Mouse (Mus musculus) liver, adult 2 months (tissue): ENCODE measurements around the gene Klhdc8b. TPM values are rescaled to one million over a fixed set of nuclear protein-coding genes. Genes with fewer than 3 reads are reported as not detected.

Experiments used
- DNase-seq: peaks from one replicate; pipeline ENCODE4 v3.0.0-alpha.2; 2011; ENCODE audit warnings: low read depth, low spot score; ENCODE audit errors: extremely low read depth
- H3K27ac ChIP-seq: fragments of 200-500 bp; replicated peaks from 2 replicates; pipeline ENCODE4 v1.5.1; 2012; ENCODE audit warnings: low read depth, mild to moderate bottlenecking, control low read depth, inconsistent platforms, low read length; ENCODE audit not compliant: insufficient read depth
- H3K27me3 ChIP-seq: fragments of 200-500 bp; 2 replicates; pipeline ENCODE4 v1.6.1; 2012; ENCODE audit warnings: mild to moderate bottlenecking, moderate library complexity, low read length, inconsistent platforms; ENCODE audit not compliant: control insufficient read depth, insufficient read depth
- H3K36me3 ChIP-seq: fragments of 200-500 bp; 2 replicates; pipeline ENCODE4 v1.6.1; 2012; ENCODE audit warnings: low read length, inconsistent platforms; ENCODE audit not compliant: control insufficient read depth, insufficient read depth
- H3K4me1 ChIP-seq: fragments of 200-500 bp; 2 replicates; pipeline ENCODE4 v1.6.1; 2011; ENCODE audit warnings: low read length; ENCODE audit not compliant: control insufficient read depth, insufficient read depth
- H3K4me3 ChIP-seq: fragments of 200-500 bp; 2 replicates; pipeline ENCODE4 v1.5.1; 2011; ENCODE audit warnings: low read depth, mild to moderate bottlenecking, control low read depth, low read length, moderate library complexity; ENCODE audit not compliant: insufficient read depth
- H3K79me2 ChIP-seq: fragments of 200-500 bp; 2 replicates; pipeline ENCODE4 v1.6.1; 2012; ENCODE audit warnings: inconsistent platforms, mild to moderate bottlenecking, low read length, moderate library complexity; ENCODE audit not compliant: control insufficient read depth, insufficient read depth
- H3K9ac ChIP-seq: fragments of 200-500 bp; 2 replicates; pipeline ENCODE4 v1.6.1; 2012; ENCODE audit warnings: low read depth, mild to moderate bottlenecking, control low read depth, inconsistent platforms, low read length
- CTCF ChIP-seq: fragments of 200-500 bp; IDR thresholded peaks from 2 replicates; pipeline ENCODE4 v1.5.1; 2011; ENCODE audit warnings: low read depth, low read length, control low read depth
- POLR2A ChIP-seq: fragments of 200-500 bp; IDR thresholded peaks from 2 replicates; pipeline ENCODE4 v1.6.1; 2011; ENCODE audit warnings: low read length, control low read depth; ENCODE audit not compliant: insufficient read depth; ENCODE audit errors: extremely low read depth
- WGBS: fragments of 180-500 bp; shearing (Covaris S2); methylation state at CpG from one replicate; pipeline ENCODE4 v1.1.7; 2018; 5-methylcytosine and 5-hydroxymethylcytosine counted together
- polyA plus RNA-seq: library from polyadenylated mRNA; depleted of rRNA; stranded (reverse); fragments of >200 nt; gene quantifications from 2 replicates; pipeline ENCODE4 v1.2.3, GENCODE M21; 2012
- total RNA-seq: library from RNA; depleted of rRNA; stranded (reverse); fragments of >200 nt; gene quantifications from 2 replicates; pipeline ENCODE4 v1.2.3, GENCODE M21; 2014

Klhdc8b gene
- total and polyA plus RNA-seq, 2 experiments: 8.7 to 25.6 TPM

DNA sequence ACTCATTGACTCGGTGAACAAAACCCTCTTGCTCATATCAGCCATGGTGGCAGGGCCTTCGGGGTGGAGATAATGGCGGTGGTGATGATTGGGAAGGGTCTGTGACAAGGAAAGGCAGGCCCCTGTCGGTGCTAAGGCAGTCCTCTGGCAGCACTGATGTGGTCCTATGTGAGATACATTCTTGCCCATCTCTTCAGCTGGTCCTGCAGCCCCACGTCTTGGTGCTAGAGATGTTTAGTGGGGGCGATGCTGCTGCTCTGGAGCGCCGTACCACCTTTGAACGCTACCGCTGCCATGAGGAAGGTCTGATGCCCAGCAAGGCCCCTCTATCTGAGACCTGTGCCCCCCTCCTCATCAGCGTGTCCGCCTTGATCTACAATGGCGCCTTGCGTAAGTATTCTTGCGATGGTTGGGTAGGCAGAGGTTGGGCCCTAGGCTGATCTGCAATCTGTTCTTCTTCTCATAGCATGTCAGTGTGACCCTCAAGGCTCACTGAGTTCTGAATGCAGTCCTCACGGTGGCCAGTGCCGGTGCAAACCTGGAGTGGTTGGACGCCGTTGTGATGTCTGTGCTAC, 24.0 kb upstream of the Klhdc8b start:
- no peak overlapping the region for H3K27ac ChIP-seq
- H3K27me3 ChIP-seq: no peaks in the 10 kb centered on the region
- H3K36me3 ChIP-seq: no peaks in the 10 kb centered on the region
- no peak for DNase-seq
- TF ChIP-seq CTCF (no peak), POLR2A (no peak)
- WGBS: 93% methylated on average over 19 of the region's 19 CpGs
- H3K4me3 ChIP-seq: no peak overlapping the region
- no peaks in the 10 kb centered on the region for H3K79me2 ChIP-seq
- no peak overlapping the region for H3K9ac ChIP-seq
- peaks cover 4% of the 10 kb centered on the region; the same call in 1 of the 2 replicates for H3K4me1 ChIP-seq

GRCm38 (mm10) chr9:108484021-108484420, 22.6 kb upstream of the Klhdc8b start:
- no peak for TF ChIP-seq POLR2A
- no peak for TF ChIP-seq CTCF
- WGBS: 96% methylated on average over 15 of the region's 15 CpGs
- Histone ChIP-seq H3K36me3 (no peaks in the 10 kb centered on the region), H3K27ac (no peak overlapping the region), H3K4me3 (no peak overlapping the region), H3K4me1 (no peaks in the 10 kb centered on the region), H3K9ac (no peak overlapping the region), H3K79me2 (no peaks in the 10 kb centered on the region), H3K27me3 (no peaks in the 10 kb centered on the region)
- DNase-seq: no peak

GRCm38 (mm10) chr9:108483051-108483790, 21.8 kb upstream of the Klhdc8b start:
- DNase-seq: no peak
- Histone ChIP-seq H3K4me3 (no peak overlapping the region), H3K4me1 (no peaks in the 10 kb centered on the region), H3K36me3 (no peaks in the 10 kb centered on the region), H3K27ac (no peak overlapping the region), H3K79me2 (no peaks in the 10 kb centered on the region), H3K9ac (no peak overlapping the region), H3K27me3 (no peaks in the 10 kb centered on the region)
- 95% methylated on average over 18 of the region's 18 CpGs for WGBS
- TF ChIP-seq CTCF (no peak), POLR2A (no peak)

DNA sequence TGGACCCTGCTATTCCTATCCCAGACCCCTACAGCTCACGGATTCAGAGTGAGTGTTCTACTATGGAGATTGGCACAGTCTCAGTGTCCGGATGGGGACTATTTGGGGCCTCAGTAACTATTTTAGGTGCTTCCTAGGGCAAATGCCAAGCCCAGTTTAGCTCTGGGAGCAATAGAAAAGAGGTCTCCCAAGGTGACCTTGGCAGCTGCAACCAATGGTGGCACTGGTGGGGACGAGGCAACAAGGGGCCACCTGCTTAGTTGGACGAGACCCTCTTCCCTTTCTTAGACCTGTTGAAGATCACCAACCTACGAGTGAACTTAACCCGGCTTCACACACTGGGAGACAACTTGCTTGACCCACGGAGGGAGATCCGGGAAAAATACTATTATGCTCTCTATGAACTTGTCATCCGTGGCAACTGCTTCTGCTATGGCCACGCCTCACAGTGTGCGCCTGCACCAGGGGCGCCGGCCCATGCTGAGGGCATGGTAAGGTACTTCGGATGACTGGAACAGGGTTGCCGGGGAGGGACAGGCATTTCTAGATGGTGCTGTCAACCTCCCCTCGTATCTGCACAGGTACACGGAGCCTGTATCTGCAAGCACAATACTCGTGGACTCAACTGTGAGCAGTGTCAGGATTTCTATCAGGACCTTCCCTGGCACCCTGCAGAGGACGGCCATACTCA, 20.3 kb upstream of the Klhdc8b start:
- Histone ChIP-seq H3K27ac (no peak overlapping the region), H3K9ac (no peak overlapping the region), H3K4me1 (no peaks in the 10 kb centered on the region), H3K36me3 (no peaks in the 10 kb centered on the region), H3K79me2 (no peaks in the 10 kb centered on the region), H3K27me3 (no peaks in the 10 kb centered on the region), H3K4me3 (no peak overlapping the region)
- no peak for TF ChIP-seq CTCF
- DNase-seq: no peak
- 94% methylated on average over 19 of the region's 19 CpGs for WGBS

GRCm38 (mm10) chr9:108480813-108481519, 19.6 kb upstream of the Klhdc8b start:
- TF ChIP-seq CTCF: no peak
- no peak for TF ChIP-seq POLR2A
- H3K4me3 ChIP-seq: no peak overlapping the region
- 94% methylated on average over 28 of the region's 28 CpGs for WGBS
- H3K36me3 ChIP-seq: no peaks in the 10 kb centered on the region
- H3K9ac ChIP-seq: no peak overlapping the region
- no peaks in the 10 kb centered on the region for H3K4me1 ChIP-seq
- no peak for DNase-seq
- no peak overlapping the region for H3K27ac ChIP-seq
- no peaks in the 10 kb centered on the region for H3K27me3 ChIP-seq
- no peaks in the 10 kb centered on the region for H3K79me2 ChIP-seq
